Mouse (Mus musculus) gastrocnemius, adult 2 months (tissue): ENCODE measurements around the gene Hhipl1. TPM values are rescaled to one million over a fixed set of nuclear protein-coding genes. Genes with fewer than 3 reads are reported as not detected.

Experiments used
- DNase-seq: peaks from one replicate; pipeline ENCODE4 v3.0.0; 2022
- H3K27ac ChIP-seq: fragments of 200-600 bp; 2 replicates; pipeline ENCODE4 v1.8.1; 2022; ENCODE audit warnings: mild to moderate bottlenecking
- H3K4me3 ChIP-seq: fragments of 200-600 bp; 2 replicates; pipeline ENCODE4 v1.8.1; 2022; ENCODE audit warnings: mild to moderate bottlenecking, moderate library complexity
- CTCF ChIP-seq: fragments of 200-600 bp; IDR thresholded peaks from 2 replicates; pipeline ENCODE4 v1.8.1; 2022; ENCODE audit warnings: antibody characterized with exemption, mild to moderate bottlenecking, moderate library complexity
- intact Hi-C: fragments of 180-260 bp; cut with DNase I; formaldehyde crosslinking; loops from one replicate; pipeline ENCODE4 v1.15.1; 2025
- total RNA-seq, 2 experiments: library from RNA; stranded (reverse); gene quantifications; 2 replicates each; pipeline ENCODE4 v1.2.3; 2021

Hhipl1 gene
- total RNA-seq, 2 experiments from 2014 or later = 0.66 to 1.1 TPM

GRCm38 (mm10) chr12:108272143-108272635, 33.9 kb upstream of the Hhipl1 start:
- intact Hi-C loops = no loop called here
- peak overlapping the region; percentile 25 for H3K4me3 ChIP-seq
- TF ChIP-seq CTCF = no peak

GRCm38 (mm10) chr12:108273466-108274312, 32.4 kb upstream of the Hhipl1 start:
- intact Hi-C loops = no loop called here
- Histone ChIP-seq H3K4me3 (peak overlapping the region; percentile 82), H3K27ac (peak overlapping the region; percentile 76)
- TF ChIP-seq CTCF = no peak
- DNase-seq = no peak

More at GRCm38 (mm10) chr12:108272143-108272635, 33.9 kb upstream of the Hhipl1 start:
- peak; percentile 24 for DNase-seq
- H3K27ac ChIP-seq = peak overlapping the region; percentile 51

- no peak for TF ChIP-seq CTCF
- intact Hi-C loops = no loop called here
- H3K4me3 ChIP-seq = peak overlapping the region; percentile 82
- no peak for DNase-seq
- H3K27ac ChIP-seq = peak overlapping the region; percentile 76
Measured at GRCm38 (mm10) chr12:108274313-108274595, 31.8 kb upstream of the Hhipl1 start.

GRCm38 (mm10) chr12:108274661-108275507, 31.2 kb upstream of the Hhipl1 start, which contains the start of gene Ccdc85c:
Gene Ccdc85c (minus strand): TSS chr12:108275425.
- intact Hi-C loops = loop anchor here (5.0 kb wide), 1 partner anchor 38 kb away; no protein-coding TSS in a partner anchor
- peak within 1 kb of the TSS; percentile 93 for H3K27ac ChIP-seq
- TF ChIP-seq CTCF = no peak; the same call in 1 of the 2 replicates
- peak within 1 kb of the TSS; percentile 82 for H3K4me3 ChIP-seq
- DNase-seq = peak; percentile 69

GRCm38 (mm10) chr12:108275508-108275890, 30.6 kb upstream of the Hhipl1 start:
- peak; percentile 99 for DNase-seq
- Histone ChIP-seq H3K27ac (peak overlapping the region; percentile 93), H3K4me3 (peak overlapping the region; percentile 82)
- no peak for TF ChIP-seq CTCF
- intact Hi-C loops = loop anchor here (5.0 kb wide), 1 partner anchor 38 kb away; no protein-coding TSS in a partner anchor

- intact Hi-C loops = loop anchor here (5.0 kb wide), 1 partner anchor 39 kb away; no protein-coding TSS in a partner anchor
- TF ChIP-seq CTCF = no peak
- peak; percentile 70 for DNase-seq
- Histone ChIP-seq H3K27ac (peak overlapping the region; percentile 93), H3K4me3 (peak overlapping the region; percentile 82)
Measured at GRCm38 (mm10) chr12:108275920-108276822, 29.9 kb upstream of the Hhipl1 start.

- TF ChIP-seq CTCF = peak; percentile 14; the same call in 1 of the 2 replicates
- Histone ChIP-seq H3K27ac (no peak overlapping the region), H3K4me3 (no peak overlapping the region)
- no peak for DNase-seq
- intact Hi-C loops = loop anchor here (5.0 kb wide), 1 partner anchor 40 kb away; no protein-coding TSS in a partner anchor
Measured at GRCm38 (mm10) chr12:108277341-108277841, 28.7 kb upstream of the Hhipl1 start.

- no peak for TF ChIP-seq CTCF
- no peak for DNase-seq
- intact Hi-C loops = loop anchor here (5.0 kb wide), 1 partner anchor 41 kb away; no protein-coding TSS in a partner anchor
- no peak overlapping the region for H3K4me3 ChIP-seq
- H3K27ac ChIP-seq = no peak overlapping the region
Measured at GRCm38 (mm10) chr12:108278221-108278918, 27.7 kb upstream of the Hhipl1 start.

- intact Hi-C loops = no loop called here
- no peak for DNase-seq
- Histone ChIP-seq H3K4me3 (no peak overlapping the region), H3K27ac (no peak overlapping the region)
- TF ChIP-seq CTCF = no peak
Measured at GRCm38 (mm10) chr12:108284455-108285224, 21.4 kb upstream of the Hhipl1 start.

- TF ChIP-seq CTCF = no peak
- no peak for DNase-seq
- Histone ChIP-seq H3K27ac (no peak overlapping the region), H3K4me3 (no peak overlapping the region)
- intact Hi-C loops = no loop called here
Measured at GRCm38 (mm10) chr12:108285225-108286011, 20.7 kb upstream of the Hhipl1 start.
